Mouse (Mus musculus): Measurements from ENCODE around the gene Klhl42.

The Klhl42 gene

DNA sequence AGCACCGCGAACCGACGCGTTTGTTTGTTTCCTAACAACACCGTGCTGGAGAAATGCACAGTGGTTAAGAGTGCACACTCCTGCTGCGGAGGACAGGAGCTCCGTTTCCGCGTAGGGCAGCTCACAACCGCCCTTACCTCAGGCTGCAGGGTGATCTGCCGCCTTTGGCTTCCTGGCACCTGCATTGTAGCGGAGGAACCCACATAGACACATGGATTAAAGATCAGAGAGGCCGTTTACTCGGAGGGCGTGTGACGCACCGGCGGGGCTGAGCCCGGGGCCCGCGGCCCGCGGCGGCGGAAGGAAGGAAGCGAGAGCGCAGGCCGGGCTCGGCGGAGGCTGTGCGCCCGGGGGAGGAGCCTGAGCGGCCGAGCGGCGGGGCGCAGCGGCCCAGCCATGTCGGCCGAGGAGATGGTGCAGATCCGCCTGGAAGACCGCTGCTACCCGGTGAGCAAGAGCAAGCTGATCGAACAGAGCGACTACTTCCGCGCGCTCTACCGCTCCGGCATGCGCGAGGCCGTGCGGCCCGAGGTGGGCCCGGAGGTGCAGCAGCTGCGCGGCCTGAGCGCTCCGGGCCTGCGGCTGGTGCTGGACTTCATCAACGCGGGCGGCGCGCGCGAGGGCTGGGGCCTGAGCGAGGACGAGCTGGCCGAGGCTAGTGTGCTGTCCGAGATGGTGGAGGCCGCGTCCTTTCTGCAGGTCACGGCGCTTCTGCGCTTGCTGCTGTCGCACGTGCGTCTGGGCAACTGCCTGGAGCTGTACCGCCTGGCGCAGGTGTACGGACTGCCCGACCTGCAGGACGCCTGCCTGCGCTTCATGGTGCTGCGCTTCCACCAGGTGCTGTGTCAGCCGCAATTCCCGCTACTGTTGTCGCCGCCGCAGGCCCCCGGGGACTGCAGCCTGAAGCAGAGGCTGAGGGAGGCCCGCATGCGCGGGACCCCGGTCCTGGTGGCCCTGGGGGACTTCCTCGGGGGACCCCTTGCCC, at the start of gene Klhl42:
Gene Klhl42 (plus strand): TSS at position 244 of the 985 bp plus-strand sequence.
- DNase-seq, result peak; percentile 84 to 89

DNA sequence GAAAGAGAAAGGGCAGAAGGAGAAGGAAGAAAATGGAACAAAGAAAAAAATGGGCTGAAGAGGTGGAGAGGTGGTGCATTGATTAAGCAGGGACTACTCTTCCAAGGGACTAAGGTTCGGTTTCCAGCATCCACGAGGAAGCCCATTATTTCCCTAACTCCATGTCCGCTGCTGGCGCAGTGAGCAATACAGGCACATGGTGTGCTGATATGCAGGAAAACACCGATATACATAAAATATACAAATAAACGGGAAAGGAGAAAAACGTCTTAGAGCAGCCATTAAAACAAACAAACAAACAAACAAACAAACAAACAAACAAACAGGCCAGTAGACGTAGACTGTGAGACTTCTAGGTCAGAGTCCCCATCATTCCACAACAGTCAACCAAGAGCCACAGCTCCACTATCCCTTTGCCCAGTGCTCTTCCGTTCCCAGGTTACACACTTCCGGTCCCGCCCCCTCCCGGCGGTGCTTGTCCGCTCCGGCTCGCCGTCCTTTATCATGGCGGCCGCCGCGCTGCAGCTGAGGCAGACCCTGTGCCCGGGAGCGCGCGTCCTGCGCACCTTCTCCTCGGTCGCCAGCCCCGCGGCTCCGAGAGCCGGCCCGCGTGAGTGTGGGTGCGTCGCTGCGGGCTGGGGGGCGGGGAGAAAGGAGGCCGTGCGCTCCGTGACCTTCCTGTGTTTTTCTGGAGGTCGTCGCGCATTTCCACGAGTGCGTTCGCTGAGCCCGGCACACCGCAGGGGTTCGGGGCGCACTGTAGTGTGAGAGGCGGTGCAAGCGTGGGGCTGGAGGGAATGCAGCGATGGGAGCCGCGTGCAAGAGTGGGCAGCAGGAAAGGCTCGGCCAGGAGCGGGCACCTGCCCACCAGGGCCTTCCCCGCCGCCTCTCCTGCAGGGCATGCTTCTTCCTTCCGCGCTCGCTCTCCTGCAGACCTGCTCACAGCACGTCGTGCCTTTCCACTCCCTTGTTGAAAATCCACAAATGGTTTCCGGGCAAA, 48.6 kb upstream of the Klhl42 start, which contains the start of gene Mrps35:
Gene Mrps35 (plus strand): TSS at position 474 of the 1,000 bp plus-strand sequence.
- peak; percentile 91 to 92 for DNase-seq

DNA sequence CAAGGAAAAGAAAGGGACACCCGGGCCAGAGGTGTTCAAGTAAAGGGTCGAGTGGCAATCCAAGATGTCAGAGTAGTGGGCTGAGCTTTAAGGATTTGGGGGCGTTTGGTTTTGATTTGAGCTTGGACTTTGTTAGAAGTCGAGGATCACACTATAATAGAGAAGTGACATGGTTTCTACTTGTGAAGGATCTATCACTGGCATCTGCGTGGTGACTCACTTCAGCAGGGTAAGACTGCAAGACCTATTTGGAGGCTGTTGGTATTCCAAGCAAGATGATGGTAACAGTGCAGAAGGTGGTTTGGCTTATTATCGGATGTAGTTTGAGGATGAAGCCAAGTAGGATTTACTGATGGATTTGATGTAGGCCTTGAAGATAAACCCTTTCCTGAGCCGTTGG, 47.5 kb upstream of the Klhl42 start:
- no peak for DNase-seq

DNA sequence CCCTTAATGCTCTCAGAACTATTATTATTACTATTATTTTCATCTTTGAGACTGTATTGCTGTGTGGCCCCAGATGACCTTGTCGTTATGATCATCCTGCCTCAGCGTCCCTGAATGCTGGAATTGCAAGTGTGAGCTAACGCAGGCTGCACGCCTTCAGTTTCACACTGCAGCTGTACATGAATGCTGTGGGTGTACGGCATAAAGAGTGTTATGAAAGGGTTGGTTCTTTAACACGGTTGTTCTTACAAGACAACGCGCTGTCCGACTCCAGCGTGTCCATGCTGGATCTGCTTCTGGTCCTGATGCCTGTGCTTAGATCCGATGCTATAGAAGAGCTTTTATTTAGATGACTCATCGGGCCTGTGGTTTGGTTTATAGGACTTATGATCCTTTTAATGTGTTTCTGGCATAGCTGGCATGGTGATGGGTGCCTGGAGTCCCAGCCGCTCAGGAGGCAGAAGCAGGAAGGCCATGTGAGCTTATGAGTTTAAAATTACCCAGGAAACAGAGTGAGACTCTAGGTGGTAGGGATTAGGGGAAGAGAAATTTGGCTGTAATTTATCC, 41.9 kb upstream of the Klhl42 start:
- no peak for DNase-seq

DNA sequence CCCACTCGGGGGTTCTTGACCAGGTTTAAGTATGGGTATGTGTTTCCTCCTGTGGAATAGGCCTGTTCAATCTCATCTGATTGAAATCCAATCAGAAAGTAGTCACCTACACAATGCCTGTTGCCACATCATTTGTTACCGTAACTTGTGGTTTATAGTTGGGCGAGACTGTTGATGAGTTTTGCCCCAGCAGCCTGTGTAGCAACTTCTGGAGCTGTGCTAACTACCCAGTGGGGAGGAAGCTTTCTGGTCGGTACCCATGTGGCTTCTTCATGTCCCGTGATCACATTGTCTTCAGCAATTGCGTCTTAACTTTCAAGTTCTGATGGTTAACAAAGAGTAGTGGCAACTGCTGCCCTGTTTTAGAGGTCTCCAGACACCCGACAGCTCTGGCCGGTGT, 39.5 kb upstream of the Klhl42 start:
- DNase-seq, result no peak

DNA sequence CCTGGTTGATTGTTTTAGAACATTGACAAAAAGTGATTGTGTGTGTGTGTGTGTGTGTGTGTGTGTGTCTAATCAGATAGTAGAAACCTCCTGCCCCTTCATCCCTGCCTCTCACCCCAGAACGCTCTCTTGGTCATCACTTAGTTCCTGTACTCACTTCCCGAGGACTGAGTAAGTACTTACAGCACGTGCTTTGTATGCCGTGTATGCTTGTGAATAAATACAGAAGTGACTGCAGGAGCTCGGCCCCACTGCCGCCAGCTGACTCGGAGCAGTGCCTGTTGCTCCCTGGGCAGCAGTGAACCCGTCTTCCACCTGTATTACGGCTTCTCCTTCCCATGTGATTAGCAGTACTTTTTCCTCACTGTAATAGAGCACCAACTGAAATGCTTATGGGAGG, 38.7 kb upstream of the Klhl42 start:
- DNase-seq, result no peak

DNA sequence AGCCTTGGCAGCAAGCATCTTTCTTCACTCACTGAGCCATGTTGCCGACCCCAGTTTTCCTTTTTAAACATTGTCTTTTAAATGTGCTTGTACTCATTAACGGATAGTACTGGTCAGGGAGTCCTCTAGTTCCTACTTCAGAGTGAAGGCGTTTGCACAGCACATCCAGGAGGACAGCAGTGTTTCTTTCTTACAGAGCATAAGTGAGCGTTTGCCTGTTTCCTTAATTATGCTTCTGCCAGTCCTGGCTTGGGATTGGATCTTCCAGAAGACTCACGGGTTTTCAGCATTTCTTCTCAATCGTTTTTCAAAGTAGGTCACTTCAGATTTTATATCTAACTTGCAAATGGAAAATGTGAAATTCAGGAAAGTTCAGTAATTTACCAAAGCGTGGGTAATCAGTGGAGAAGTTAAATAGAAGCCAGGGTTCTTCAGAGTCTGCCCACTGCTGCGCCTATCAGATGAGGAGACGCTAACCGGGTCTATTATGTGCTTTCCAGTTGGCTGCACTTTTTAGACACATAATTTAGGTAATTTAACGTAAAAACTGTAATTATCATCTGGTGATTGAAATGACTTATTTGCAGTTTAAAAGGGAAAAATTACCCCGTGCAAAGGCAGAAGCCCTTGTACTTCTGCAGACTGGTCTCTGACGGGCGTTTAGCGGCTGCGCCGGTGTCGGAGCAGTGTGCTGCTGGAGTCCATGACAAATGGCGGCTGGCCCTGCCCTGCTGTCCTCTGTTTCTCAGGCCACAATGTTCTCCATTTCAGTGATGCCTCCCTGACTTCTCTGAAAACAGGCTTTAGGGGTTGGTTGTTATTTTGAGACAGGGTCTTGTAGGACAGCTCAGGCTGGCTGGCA, 37.2 kb upstream of the Klhl42 start:
- DNase-seq, result no peak

DNA sequence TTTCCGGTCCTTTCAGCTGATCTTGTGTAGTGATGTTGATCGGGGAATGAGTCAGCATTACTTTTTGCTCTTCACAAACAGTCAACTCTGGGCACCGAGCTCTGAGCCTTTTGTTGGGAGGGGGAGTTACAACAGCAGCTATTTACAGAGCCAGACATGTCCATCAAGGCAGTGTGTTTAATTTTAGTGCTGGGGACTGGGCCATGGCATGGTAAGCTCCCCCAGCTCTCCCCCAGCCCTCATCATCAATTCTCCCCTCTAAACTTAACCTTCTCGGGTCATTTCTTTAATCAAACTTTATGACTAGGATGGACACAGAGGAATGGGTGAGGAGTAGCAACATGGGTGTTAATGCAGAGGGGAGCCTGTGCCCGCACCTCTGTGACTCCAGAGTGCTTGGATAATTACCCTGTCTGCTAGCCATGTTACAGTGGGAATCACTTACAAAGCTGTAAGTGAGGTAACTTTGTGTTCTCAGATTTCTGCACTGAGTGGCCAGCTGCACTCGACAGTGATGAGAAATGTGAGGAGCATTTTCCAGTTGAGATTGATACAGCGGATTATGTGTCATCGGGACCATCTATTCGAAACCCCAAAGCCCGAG, 35.7 kb upstream of the Klhl42 start:
- no peak for DNase-seq

DNA sequence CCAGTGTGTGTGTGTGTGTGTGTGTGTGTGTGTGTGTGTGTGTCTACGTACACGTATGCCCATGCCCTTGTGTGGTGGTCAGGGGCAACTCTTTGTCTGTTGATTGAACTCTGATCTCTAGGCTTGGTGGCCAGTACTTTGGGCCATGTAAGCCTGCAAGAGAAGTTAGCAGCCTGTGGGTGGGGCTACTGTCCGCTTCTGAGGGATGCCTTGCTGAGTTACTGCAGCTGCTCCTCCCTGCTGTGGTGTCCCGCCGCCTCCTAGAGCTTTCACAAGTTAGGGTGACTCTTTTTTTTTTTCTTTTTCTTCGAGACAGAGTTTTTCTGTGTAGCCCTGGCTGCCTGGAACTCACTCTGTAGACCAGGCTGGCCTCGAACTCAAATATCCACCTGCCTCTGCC, 31.9 kb upstream of the Klhl42 start:
- peak in 1 of 2 experiments; percentile 67 for DNase-seq

DNA sequence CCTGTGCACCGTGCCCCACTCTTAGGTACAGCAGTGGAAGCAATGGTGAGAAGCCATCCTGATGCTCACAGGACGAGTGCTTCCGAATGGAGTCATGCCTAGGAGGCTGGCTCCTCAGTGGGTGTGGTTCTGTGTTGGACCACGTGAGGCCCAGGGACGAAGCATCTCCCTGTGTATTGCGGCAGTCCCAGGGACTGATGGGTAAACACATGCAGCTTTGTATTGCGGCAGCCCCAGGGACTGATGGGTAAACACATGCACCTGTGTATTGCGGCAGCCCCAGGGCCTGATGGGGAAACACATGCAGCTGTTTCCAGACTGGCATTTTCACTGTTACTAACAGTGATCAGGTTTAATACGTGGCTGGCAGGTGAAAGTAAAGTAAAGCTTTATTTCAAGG, 29.5 kb upstream of the Klhl42 start:
- no peak for DNase-seq

DNA sequence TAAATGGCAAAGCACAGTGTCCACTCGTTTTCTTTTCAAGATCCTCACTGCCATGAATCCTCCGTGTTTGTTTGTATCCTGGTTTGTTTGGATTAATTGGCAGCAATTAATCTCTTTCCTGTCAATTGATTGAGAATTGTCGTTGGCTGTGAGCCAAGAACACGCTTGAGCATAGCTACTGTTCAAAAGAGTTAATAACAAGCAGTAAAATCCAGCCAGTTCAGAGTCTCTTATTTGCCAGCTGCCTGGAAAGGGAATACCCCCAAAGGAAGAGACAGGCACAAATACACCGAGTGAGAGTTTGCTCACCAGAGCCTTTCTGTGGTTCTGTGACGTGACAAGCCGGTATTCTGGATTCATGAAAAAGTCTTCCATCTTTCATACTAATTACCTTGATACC, 29.1 kb upstream of the Klhl42 start:
- DNase-seq, result no peak

DNA sequence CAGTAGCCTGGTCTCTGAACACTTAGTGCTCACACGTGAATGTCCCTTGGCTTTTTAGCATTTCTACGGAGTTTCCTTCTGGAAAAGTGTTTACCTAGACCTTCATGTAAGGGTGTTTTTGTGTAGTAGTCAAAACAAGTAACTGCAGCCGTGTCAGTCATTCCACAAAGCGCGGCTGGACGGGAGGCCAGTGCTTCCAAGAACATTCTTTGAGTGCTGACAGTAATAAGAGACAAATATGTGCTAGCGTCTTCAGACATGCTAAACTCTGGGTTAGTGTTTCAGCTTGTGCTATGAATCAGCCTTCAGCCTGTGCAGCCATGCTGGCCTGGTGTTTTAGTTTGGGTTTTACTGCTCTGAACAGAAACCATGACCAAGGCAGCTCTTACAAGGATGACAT, 28.5 kb upstream of the Klhl42 start:
- peak in 1 of 2 experiments; percentile 56 for DNase-seq

DNA sequence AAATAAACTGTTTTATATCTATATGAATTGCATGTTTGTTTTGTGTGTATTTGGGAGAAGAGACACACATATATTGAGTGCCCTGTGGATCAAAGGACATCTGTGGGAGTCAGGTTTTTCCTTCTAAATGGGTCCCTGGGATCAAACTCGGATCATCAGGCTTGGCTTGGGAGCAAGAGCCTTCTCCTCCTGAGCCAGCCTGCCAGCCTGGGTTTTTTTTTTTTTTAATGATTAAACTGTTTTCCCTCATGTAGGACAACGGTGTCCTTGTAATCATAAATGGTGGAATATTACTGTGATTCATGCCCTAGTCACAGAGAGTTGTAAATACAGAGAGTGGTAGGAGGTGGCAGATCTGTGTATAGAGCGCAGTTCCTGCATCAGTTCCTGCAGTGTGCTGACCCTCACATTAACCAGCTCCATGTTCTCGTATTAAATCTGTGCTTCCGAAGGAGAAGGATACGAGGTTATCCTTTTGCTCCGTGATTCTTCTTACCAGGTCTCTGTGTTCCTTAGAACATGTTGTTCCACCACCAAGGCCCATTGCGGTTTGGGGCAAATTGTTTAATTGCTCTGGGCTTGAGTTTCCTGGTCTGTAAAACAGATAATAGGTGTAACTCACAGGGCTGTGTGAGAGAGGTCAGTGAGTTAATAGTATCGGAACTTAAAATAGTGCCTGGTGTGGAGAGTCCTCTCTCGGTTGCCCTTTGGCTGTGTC, 26.8 kb upstream of the Klhl42 start:
- DNase-seq, result no peak

DNA sequence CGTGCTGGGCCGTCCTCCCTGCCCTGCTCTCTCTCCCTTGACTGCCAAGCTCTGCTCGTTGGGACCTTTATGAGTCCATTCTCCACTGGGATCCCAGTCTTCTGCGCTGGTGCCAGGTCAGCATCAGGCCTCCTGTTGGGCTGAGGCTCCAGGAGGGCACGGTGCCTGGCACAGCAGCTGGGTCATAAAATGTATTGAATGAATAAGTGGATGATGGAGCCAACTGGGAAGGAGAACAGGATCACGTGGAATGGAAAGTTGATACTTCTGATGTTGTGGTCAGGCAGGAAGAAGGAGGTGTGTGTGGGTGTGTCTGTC, 26.3 kb upstream of the Klhl42 start:
- DNase-seq, result no peak

DNA sequence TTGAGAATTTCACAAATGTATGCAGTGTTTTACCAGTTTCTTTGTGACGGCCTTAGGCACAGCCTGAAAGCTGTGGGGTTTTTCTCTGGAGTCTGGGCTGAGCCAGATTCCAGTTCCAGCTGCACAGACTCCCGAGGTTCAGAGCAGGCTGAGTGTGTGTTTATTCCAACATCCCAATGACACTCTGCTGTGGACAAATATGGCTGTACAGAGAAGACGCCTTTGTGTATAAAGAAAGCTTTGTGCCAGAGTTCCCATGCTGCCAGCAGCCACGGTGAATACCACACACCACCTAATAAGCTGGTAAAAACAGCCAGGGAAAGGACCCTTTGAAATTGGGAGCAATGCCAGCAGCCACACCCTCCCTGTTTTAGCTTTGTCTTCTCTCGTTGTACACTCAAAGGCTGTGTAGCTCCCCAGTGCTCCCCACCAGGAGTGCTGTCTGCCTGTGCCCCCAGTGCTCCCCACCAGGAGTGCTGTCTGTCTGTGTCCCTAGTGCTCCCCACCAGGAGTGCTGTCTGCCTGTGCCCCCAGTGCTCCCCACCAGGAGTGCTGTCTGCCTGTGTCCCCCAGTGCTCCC, 15.3 kb upstream of the Klhl42 start:
- DNase-seq, result peak; percentile 36 to 61

DNA sequence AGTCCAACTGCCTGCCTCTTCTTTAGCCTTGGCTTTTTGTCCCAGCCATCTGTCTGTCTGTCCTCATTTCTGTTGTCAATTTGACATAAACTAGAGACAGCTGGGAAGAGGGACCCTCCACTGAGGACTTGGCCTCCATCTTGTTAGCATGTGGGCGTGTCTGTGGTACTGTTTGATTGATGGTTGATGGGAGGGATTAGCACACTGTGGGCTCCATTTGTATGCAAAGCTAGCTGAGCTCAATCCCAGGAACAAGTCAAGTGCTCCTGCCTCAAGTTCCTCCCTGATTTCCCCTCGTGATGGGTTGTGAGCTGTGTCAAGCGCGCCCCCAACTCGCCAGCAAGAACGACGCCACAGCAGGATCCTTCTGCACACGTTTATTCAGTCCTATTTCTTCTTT, 14.3 kb upstream of the Klhl42 start:
- no peak for DNase-seq

DNA sequence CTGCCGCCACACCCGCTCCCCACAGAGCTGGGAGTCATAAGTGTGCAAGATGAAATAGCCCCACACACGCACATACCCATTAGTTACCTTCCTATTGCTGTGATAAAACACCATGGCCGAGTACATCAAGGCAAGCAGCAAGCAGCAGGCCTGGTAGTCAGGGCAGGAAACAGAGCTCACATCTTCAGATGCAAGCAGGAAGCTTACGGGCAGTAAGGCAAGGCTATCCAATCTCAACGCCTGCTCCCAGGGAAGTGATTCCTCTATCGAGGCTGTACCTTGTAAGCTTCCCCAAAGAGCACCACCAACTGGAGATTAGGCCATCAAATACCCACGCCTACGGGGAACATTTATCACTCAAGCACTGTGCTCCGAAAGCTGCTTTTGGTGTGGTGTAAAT, 11.3 kb upstream of the Klhl42 start:
- no peak for DNase-seq

DNA sequence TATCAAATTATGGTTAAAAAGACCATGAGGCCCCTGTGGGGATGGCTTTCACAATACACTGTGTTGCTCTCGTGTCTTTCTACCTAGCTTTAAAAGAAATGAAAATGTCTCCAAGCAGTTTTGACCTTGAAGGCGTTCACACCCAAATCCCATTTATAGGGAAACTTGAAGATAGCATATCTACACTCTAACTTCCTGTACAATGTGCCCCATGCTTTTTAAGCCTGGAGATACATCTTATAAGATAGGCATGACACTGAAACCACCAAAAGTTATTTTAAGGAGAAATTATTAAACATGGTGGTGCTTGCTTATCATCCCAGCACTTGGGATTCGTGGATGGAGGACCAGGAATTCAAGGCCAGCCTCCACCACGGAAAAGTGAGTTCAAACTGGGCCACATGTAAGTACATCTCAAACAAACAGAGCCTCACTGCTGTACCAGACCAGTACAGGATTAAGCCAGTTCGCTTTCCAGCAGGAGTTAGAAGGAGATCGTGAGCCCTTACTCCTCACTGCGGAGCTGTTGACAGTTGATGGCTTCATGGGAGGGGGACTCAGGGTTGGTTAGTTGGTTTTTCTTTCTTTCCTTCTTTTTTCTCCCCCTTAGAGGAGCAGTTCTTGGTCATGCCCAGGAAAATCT, 5.7 kb upstream of the Klhl42 start:
- no peak for DNase-seq

DNA sequence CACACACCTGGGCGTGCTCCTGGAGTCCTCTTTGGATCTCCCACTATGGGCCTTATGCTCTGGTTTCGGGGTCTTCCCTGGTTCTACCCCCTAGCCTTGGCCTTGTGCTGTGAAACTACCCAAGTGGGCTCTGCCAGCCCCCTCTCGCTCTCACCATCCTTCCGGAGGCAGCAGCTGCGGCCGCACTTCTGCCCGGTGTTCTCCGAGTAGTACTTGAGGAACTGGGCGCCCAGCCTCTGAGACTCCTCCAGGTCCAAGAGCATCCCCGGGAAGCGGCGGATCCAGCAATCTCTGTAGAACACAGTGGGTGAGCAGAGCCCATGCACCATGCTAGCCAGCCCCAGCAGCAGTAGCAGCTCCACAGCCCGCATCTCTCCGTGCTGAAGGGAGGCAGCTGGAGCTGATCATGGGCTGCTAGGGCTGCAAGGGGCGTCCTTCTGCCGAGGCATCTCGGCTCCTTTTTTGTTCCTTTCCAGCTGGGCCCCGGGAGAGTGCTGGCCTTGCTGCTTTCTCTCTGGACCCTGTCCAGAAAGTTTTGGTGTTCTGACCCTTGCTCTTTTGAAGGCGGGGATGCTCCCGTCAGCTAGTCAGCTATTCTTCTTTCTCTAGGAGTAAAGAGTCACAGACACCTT, 4.5 kb upstream of the Klhl42 start, which contains the start of gene Mansc4:
Gene Mansc4 (minus strand): TSS at position 439 of the 632 bp plus-strand sequence.
- peak; percentile 51 to 84 for DNase-seq

All from lung, postnatal 4 days (tissue).